Mouse (Mus musculus) 3T3-L1 (cell line): ENCODE measurements around the gene Tmem145.

Experiments
- DNase-seq: peaks from one replicate; pipeline ENCODE4 v3.0.0-alpha.2; 2015; ENCODE audit warnings: low read depth, low spot score

Gene Tmem145

GRCm38 (mm10) chr7:25292107-25292506 is 13.8 kb upstream of the Tmem145 start:
- DNase-seq = no peak

DNA sequence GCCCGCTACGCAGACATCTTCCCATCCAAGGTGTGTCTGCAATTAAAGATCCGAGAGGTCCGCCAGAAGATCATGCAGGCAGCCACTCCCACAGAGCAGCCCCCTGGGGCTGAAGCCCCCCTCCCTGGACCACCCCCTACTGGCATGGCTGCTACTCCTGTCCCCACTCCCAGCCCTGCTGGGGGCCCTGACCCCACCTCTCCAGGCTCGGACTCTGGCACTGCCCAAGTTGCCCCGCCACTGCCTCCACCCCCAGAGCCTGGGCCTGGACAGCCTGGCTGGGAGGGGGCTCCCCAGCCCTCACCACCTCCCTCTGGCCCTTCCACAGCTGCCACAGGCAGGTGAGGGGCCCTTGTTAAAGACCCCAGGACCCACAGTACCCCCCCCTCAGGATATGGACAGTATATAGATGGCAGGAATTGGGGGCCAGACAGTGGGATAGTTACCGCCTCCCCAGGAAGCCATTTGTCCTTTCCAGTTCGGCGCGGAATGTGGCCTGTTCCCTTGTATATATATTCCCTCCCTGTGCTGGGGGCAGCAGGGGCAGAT is 12.6 kb upstream of the Tmem145 start:
- no peak for DNase-seq

GRCm38 (mm10) chr7:25294495-25294894 is 11.4 kb upstream of the Tmem145 start:
- no peak for DNase-seq

DNA sequence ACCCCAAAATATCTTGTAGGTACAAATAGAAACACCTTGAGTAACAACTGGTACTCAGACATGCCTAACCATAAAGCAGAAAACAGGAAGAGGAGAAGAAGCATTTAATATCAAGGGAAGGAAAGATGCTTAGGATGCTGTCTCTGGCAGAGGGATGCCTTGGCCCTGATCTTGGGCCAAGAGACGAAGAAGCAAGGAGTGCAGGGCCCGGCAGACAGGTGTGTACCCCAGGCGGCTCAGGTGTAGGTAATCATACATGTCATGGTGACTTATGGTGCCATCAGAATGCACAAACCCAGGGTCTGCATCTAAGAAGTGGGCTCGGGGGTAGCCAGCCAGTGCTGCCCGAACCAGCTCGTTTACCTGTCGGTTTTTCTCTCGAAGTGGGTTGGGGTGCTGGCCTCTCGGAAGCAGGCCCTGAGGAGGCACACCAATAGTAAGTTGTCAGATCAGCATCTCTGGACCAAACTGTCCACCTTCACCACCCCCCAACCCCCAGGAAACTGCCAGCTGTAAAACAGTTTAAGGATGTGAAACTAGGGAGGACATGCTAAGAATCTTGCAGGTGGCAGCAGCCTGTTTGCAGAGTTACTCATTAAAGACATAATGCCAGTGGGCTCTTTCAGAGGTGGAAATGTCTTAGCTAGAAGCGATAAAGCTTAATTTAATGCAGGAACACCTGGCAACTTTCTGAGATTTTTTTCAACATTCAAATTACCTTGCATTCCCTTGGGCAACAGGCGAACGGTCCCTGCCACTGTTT is 10.8 kb upstream of the Tmem145 start:
- no peak for DNase-seq

GRCm38 (mm10) chr7:25296945-25297453 is 8.9 kb upstream of the Tmem145 start:
- peak; percentile 47 for DNase-seq

- peak; percentile 95 for DNase-seq
Observed at GRCm38 (mm10) chr7:25297454-25298325, 8.2 kb upstream of the Tmem145 start, which contains the start of gene Pafah1b3. Gene Pafah1b3, minus strand, starts transcription at chr7:25297986.

DNA sequence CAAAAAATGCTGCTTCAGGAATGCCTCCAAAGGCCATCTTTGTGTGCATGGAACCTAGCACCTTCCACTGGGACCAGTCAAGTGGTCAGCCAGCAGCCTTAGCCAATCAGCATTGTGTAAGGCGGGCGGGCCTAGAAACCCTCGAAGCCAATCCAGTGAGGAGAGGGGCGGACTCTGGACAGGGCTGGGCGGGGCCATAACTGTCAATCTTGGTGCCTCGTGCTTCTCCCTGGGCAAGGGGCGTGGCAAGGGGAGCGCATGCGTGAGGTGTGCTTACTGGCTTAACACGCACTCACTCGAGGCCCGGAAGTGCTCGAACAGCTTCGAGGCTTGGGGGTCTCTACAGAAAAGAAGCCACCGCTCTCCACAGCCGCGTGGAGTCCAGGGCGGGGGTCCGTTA is 4.8 kb upstream of the Tmem145 start, which contains the start of gene Prr19:
Prr19 (plus strand) TSS at position 349 of the 400 bp plus-strand sequence.
- peak; percentile 22 for DNase-seq

- DNase-seq = no peak
Observed at GRCm38 (mm10) chr7:25303003-25303684, 2.8 kb upstream of the Tmem145 start.

- DNase-seq = no peak
Observed at GRCm38 (mm10) chr7:25303685-25304006, 2.3 kb upstream of the Tmem145 start.

- no peak for DNase-seq
Observed at GRCm38 (mm10) chr7:25305481-25305880, 425 bp upstream of the Tmem145 start.

DNA sequence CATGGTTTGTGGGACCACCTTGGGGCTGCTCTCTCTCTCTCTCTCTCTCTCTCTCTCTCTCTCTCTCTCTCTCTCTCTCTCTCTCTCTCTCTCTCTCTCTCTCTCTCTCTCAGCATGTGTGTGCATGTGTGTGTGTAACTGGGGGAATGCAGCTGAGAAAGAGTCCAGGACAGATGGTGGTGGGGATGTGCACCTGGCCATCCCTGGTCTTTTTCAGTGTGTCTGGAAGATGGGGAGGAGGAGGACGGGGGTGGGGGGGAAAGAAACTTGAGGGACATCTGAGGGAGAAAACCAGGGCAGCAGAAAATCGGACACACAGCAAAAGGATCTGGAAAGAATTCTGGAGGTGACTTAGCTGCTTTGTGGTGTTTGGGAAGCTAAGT is 699 bp downstream of the Tmem145 start:
- DNase-seq = no peak

DNA sequence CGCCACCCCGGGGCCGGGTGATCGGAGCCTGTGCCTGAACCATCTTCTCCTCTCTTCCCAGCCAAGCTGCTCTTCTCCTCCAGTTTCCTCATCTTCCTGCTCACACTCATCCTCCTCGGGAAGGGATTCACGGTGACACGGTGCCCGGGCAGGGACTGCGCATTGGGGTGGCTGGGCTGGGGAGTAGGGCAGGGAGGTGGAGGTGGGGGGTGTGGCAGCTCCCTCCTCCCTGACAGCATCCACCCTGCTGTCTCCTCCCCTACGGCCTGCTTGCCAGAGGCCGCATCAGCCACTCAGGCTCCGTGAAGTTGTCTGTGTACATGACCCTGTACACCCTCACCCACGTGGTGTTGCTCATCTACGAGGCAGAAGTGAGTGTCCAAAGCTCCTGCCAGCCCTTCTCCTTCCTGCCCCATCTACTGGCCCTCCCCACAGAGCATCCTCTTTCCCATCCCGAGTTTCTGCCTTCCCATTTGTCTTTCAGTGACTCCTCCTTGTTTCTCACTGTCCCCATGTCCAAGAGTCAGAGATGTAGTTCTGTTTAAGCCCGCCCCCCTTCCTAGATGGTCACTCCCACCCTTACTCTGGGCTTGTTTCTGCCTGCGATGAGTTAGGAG is 2.9 kb downstream of the Tmem145 start:
- DNase-seq = no peak

- no peak for DNase-seq
Observed at GRCm38 (mm10) chr7:25309425-25309824, 3.5 kb downstream of the Tmem145 start.

DNA sequence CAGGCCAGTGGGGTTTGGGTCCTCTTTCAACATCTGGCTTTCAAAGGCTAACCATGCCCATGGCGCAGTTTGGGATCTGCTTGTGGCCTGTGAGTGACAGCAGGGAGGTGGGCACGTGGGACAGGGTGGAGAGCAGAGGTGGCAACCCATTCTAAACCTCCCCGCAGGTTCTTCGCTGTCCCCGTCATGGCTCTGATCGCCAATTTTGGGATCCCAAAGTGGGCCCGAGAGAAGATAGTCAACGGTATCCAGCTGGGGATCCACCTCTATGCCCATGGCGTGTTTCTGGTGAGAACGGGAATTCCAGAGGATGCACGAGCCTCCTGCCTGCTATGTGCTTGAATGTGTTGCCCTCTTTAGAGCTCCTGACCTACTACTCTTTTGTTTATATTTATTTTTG is 5.3 kb downstream of the Tmem145 start:
- no peak for DNase-seq

- DNase-seq = no peak
Observed at GRCm38 (mm10) chr7:25313325-25313724, 7.4 kb downstream of the Tmem145 start.

DNA sequence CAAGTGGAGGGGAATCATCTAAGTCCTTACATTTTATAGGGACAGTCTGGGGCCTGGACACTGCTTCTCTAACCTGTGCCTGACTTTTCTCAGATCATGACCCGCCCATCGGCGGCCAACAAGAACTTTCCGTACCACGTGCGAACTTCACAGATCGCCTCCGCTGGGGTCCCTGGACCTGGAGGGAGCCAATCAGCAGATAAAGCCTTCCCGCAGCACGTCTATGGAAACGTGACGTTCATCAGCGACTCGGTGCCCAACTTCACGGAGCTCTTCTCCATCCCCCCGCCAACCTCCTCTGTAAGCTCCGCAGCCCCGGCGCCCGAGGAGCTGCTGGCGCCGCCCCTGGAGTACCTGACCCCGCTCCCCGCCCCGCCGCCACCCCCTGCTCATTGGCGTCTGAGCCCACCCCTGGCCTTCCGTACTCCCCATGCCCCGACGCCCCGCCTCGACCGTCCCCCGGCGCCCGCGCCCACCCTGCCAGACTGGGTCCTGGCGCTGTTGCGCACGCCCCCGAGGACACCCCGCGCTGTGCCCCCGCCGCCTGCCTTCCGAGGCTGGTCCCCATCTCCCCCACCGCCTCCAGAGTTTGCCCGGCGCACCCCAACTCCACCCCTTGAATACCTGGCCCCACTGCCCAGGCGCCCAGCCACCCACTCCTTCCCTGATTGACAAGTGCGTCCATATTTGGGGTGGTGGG is 8.8 kb downstream of the Tmem145 start:
- no peak for DNase-seq

GRCm38 (mm10) chr7:25315306-25316041 is 9.6 kb downstream of the Tmem145 start:
- DNase-seq = no peak

GRCm38 (mm10) chr7:25316532-25317445 is 10.9 kb downstream of the Tmem145 start, which contains the start of gene Megf8:
Gene Megf8, plus strand, starts transcription at chr7:25317164.
- peak; percentile 99 for DNase-seq
